Comparison of ENCODE assay signal across 11 mouse cellular contexts in the genomic region with DNA sequence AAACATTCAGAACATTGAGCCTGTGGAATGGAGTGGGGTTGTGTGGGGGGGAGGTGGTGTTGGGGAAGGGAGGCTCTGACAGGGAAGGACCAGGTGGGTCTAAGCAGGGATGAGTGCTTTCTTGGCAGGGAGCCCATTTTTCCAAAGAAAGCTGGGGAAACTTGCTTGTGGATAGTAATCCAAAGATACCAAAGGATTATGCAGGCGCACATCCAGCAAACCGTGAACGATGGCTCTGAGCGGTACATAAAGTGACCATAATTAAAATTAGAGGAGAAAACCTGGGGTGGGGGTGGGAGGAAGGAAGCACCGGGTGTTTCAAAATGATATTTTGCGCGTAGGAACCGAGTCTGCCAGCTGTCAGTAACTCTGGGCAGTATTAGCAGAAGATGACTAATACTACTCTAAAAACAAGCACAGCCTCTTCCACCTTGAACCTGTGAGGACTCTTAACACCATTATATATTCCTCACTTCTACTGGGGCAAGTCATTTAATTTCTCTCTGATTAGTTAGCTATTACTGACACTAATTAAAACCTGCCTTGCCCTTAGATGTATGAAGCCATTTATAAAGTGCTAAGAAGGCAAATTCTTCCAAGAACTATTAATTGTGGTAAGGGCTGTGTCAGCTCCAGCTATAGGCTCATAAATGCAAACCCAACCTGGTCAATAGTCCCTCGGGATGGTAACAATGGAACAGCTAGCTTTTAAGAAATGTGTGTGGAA. TPM values are rescaled to one million over a fixed set of nuclear protein-coding genes. Genes with fewer than 3 reads are reported as not detected.
DNase-seq lines count a peak whose midpoint lies in the region; ATAC-seq and TF ChIP-seq lines count a peak whose summit lies in the region.
"Had no signal": no experiment of that assay in that cellular context is flagged by ENCODE, and none has a peak within 500 bp of the region (broad histone marks: within the 10 kb centered on the region; RNA-seq: fewer than 3 reads in every experiment).

No protein-coding gene starts in this region.

- no peak overlapping the region for H3K9ac ChIP-seq in embryonic facial prominence, embryonic 11.5 days (replicated peaks; ENCODE audit: low read length)
- no peak overlapping the region for H3K9ac ChIP-seq in forebrain, embryonic 13.5 days
- H3K9ac ChIP-seq in intestine, postnatal 0 days (ENCODE audit: low read depth, low read length): no peak overlapping the region

- H3K4me2 ChIP-seq in embryonic facial prominence, embryonic 11.5 days (ENCODE audit: low read depth, low read length): no peak overlapping the region
- peak overlapping the region; percentile 19 for H3K4me2 ChIP-seq in forebrain, embryonic 13.5 days
- no peak overlapping the region for H3K4me2 ChIP-seq in intestine, postnatal 0 days (replicated peaks; ENCODE audit: low read depth)

- H3K27me3 ChIP-seq in embryonic facial prominence, embryonic 11.5 days (ENCODE audit: control insufficient read depth, insufficient read depth, low read length): no peaks in the 10 kb centered on the region
- H3K27me3 ChIP-seq in embryonic facial prominence, embryonic 10.5 days (replicated peaks; ENCODE audit: low read depth, poor library complexity, severe bottlenecking): no peaks in the 10 kb centered on the region
- H3K27me3 ChIP-seq in forebrain, embryonic 13.5 days: no peaks in the 10 kb centered on the region
- H3K27me3 ChIP-seq in intestine, postnatal 0 days (replicated peaks; ENCODE audit: control insufficient read depth, insufficient read depth, low read length): no peaks in the 10 kb centered on the region

- no peaks in the 10 kb centered on the region for H3K9me3 ChIP-seq in embryonic facial prominence, embryonic 11.5 days (replicated peaks; ENCODE audit: control insufficient read depth, low read length)
- no peaks in the 10 kb centered on the region for H3K9me3 ChIP-seq in embryonic facial prominence, embryonic 10.5 days
- H3K9me3 ChIP-seq in forebrain, embryonic 13.5 days (replicated peaks): no peaks in the 10 kb centered on the region
- no peaks in the 10 kb centered on the region for H3K9me3 ChIP-seq in intestine, postnatal 0 days (ENCODE audit: control insufficient read depth)
- H3K9me3 ChIP-seq: heart, embryonic 10.5 days had no signal

- H3K27ac ChIP-seq in embryonic facial prominence, embryonic 11.5 days (replicated peaks; ENCODE audit: low read depth, low read length): no peak overlapping the region
- no peak overlapping the region for H3K27ac ChIP-seq in embryonic facial prominence, embryonic 10.5 days (replicated peaks)
- H3K27ac ChIP-seq in forebrain, embryonic 13.5 days: peak overlapping the region; percentile 12; the same call in 1 of the 2 replicates
- H3K27ac ChIP-seq in intestine, postnatal 0 days (ENCODE audit: low read depth, low read length): no peak overlapping the region
- H3K27ac ChIP-seq: heart, embryonic 10.5 days had no signal

- H3K36me3 ChIP-seq in embryonic facial prominence, embryonic 11.5 days (replicated peaks; ENCODE audit: control insufficient read depth, insufficient read depth, low read depth, low read length): no peaks in the 10 kb centered on the region
- H3K36me3 ChIP-seq in embryonic facial prominence, embryonic 10.5 days (replicated peaks): no peaks in the 10 kb centered on the region
- H3K36me3 ChIP-seq in forebrain, embryonic 13.5 days (ENCODE audit: poor library complexity, severe bottlenecking): no peaks in the 10 kb centered on the region
- no peaks in the 10 kb centered on the region for H3K36me3 ChIP-seq in intestine, postnatal 0 days (ENCODE audit: control insufficient read depth, insufficient read depth)
- H3K36me3 ChIP-seq: heart, embryonic 10.5 days had no signal

- no peaks in the 10 kb centered on the region for H3K4me1 ChIP-seq in embryonic facial prominence, embryonic 11.5 days (ENCODE audit: control insufficient read depth, insufficient read depth, low read length)
- peaks cover 22% of the 10 kb centered on the region; the same call in 1 of the 2 replicates for H3K4me1 ChIP-seq in embryonic facial prominence, embryonic 10.5 days
- H3K4me1 ChIP-seq in forebrain, embryonic 13.5 days: peaks cover 25% of the 10 kb centered on the region
- H3K4me1 ChIP-seq in intestine, postnatal 0 days (replicated peaks; ENCODE audit: control insufficient read depth, insufficient read depth, low read length): no peaks in the 10 kb centered on the region
- H3K4me1 ChIP-seq: heart, embryonic 10.5 days had no signal

- ATAC-seq in embryonic facial prominence, embryonic 11.5 days (replicated peaks; ENCODE audit: insufficient number of reproducible peaks, low FRiP score, low TSS enrichment, low read depth): peak; percentile 50; the same call in 1 of the 2 replicates
- peak; percentile 69 for ATAC-seq in forebrain, embryonic 13.5 days
- peak; percentile 56 for ATAC-seq in megakaryocyte progenitor cell, adult 5-6 weeks (replicated peaks; ENCODE audit: poor library complexity)
- no peak for ATAC-seq in intestine, postnatal 0 days

- WGBS in embryonic facial prominence, embryonic 11.5 days: 69% methylated on average over 9 of the region's 9 CpGs
- WGBS in embryonic facial prominence, embryonic 10.5 days: 82% methylated on average over 9 of the region's 9 CpGs
- whole genome bisulfite sequencing in forebrain, embryonic 13.5 days: 33% methylated on average over 9 of the region's 9 CpGs
- WGBS in intestine, postnatal 0 days: 52% methylated on average over 9 of the region's 9 CpGs

- no peak overlapping the region for H3K4me3 ChIP-seq in embryonic facial prominence, embryonic 11.5 days (ENCODE audit: low read depth, low read length)
- no peak overlapping the region for H3K4me3 ChIP-seq in embryonic facial prominence, embryonic 10.5 days
- H3K4me3 ChIP-seq in forebrain, embryonic 13.5 days: no peak overlapping the region
- H3K4me3 ChIP-seq in intestine, postnatal 0 days (ENCODE audit: low read depth, low read length): no peak overlapping the region
- H3K4me3 ChIP-seq: heart, embryonic 10.5 days had no signal

- DNase-seq in embryonic facial prominence, embryonic 11.5 days (ENCODE audit: low spot score): peak; percentile 25
- DNase-seq in embryonic facial prominence, embryonic 10.5 days (ENCODE audit: low spot score): no peak
- DNase-seq in 416B (ENCODE audit: low read depth): peak; percentile 89
- no peak for DNase-seq in spleen, adult 18-20 months
- no peak for DNase-seq in spleen, adult 12 weeks (ENCODE audit: low spot score)
- DNase-seq: embryo, embryonic 11 days; layer of hippocampus, postnatal 36 days had no signal

- no peak for TF ChIP-seq CTCF in intestine, postnatal 0 days (IDR thresholded peaks at IDR 0.05; ENCODE audit: low read depth)

RNA-seq across cellular contexts. Expression of a gene that starts 30.9 kb away (rescaled TPM):
- 6.8 and 7.0 TPM in 2 replicates for polyA plus RNA-seq in embryonic facial prominence, embryonic 11.5 days (2014; fragmentation: Nextera tagmentation; extraction: Ambion mirVana)
- polyA plus RNA-seq in embryonic facial prominence, embryonic 10.5 days (2016; fragmentation: Nextera tagmentation; extraction: Ambion mirVana): 4.8 and 6.0 TPM in 2 replicates
- 5.8 and 9.1 TPM in 2 replicates for polyA plus RNA-seq in forebrain, embryonic 13.5 days (2015; fragmentation: Nextera tagmentation; extraction: Ambion mirVana)
- 268 and 279 TPM in 2 replicates for total RNA-seq in megakaryocyte progenitor cell, adult 5-6 weeks (2015)
- total RNA-seq in megakaryocyte progenitor cell, adult 5-6 weeks (2017): 187 and 192 TPM in 2 replicates
- polyA plus RNA-seq in intestine, postnatal 0 days (2015; fragmentation: Nextera tagmentation; extraction: Ambion mirVana): 1.3 TPM in 2 replicates

Comparison
In these comparisons a context has a peak if more than half of its experiments do, and no peak if none do; other contexts are left out.
1. DNase-seq: peak in embryonic facial prominence, embryonic 11.5 days (single experiment) and 416B (single experiment); none in embryonic facial prominence, embryonic 10.5 days (single experiment), spleen, adult 18-20 months (0 of 2) and spleen, adult 12 weeks (single experiment).